ENCODE assay signal across 28 mouse cellular contexts in the genomic region with DNA sequence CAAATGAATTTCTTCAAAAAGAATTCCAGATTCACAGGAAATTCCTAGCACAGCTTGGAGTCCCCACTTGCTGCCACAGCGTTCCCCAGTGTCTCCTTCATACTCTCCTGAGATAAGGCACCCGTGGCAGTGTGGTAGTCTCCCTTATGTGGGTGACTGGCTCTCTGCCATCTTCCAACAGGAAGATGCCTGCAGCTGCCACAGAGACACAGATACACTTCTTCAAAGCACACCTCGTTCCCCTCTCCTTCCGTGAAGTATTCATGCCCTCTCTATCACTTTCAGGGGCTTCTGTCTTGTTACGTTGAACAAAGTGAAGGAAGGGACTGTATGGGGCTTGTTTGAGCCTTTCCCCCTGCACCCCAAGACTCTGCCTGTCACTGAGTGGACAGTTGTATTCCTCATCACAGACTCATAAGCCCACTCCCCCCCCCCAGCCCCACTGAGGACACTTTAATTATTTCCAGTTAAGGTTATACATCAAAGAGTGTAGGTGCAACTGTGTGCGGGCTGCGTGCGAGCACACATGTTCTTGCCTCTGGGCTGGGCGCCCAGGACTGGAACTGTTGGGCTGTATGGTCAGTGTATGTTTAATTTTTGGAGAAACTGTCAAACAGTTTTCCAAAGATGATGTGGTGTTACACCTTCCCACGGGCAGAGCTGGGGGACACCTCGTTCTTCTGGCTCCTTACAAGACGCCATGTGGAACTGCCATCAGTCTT. TPM values are rescaled to one million over a fixed set of nuclear protein-coding genes. Genes with fewer than 3 reads are reported as not detected.
DNase-seq lines count a peak whose midpoint lies in the region; ATAC-seq and TF ChIP-seq lines count a peak whose summit lies in the region.
"Had no signal": no experiment of that assay in that cellular context is flagged by ENCODE, and none has a peak within 500 bp of the region (broad histone marks: within the 10 kb centered on the region; RNA-seq: fewer than 3 reads in every experiment).

No protein-coding gene starts in this region.

- no peak for DNase-seq in lung, embryonic 14.5 days
- no peak for DNase-seq in lung, postnatal 10 days
- no peak for DNase-seq in embryonic facial prominence, embryonic 14.5 days (ENCODE audit: low spot score)
- DNase-seq in thymus, postnatal 14 days: peak; percentile 70
- no peak for DNase-seq in layer of hippocampus, postnatal 36 days
- DNase-seq in forebrain, embryonic 14.5 days (ENCODE audit: low spot score): no peak
- DNase-seq: adrenal gland, postnatal 14 days; cerebellum, adult 8-10 months; gastrocnemius, postnatal 14 days; liver, postnatal 0 days; midbrain, embryonic 14.5 days; right cerebral cortex, adult 18-20 months had no signal

- no peaks in the 10 kb centered on the region for H3K36me3 ChIP-seq in lung, embryonic 14.5 days (ENCODE audit: insufficient read depth)
- no peaks in the 10 kb centered on the region for H3K36me3 ChIP-seq in embryonic facial prominence, embryonic 14.5 days (ENCODE audit: control insufficient read depth, insufficient read depth, low read length)
- no peaks in the 10 kb centered on the region for H3K36me3 ChIP-seq in limb, embryonic 15.5 days
- H3K36me3 ChIP-seq in forebrain, embryonic 14.5 days (ENCODE audit: control insufficient read depth, insufficient read depth, low read length): no peaks in the 10 kb centered on the region
- H3K36me3 ChIP-seq: embryonic facial prominence, embryonic 15.5 days; forebrain, embryonic 10.5 days; hindbrain, embryonic 12.5 days had no signal

- TF ChIP-seq CTCF in lung, embryonic 14.5 days (IDR thresholded peaks at IDR 0.05; ENCODE audit: low read depth): no peak

- ATAC-seq in lung, embryonic 14.5 days (ENCODE audit: insufficient read depth): no peak
- ATAC-seq in embryonic facial prominence, embryonic 14.5 days (ENCODE audit: low read depth): no peak; the same call in 1 of the 2 replicates
- peak; percentile 52; the same call in 1 of the 2 replicates for ATAC-seq in limb, embryonic 15.5 days (ENCODE audit: insufficient number of reproducible peaks, low FRiP score, low TSS enrichment, low read depth)
- no peak for ATAC-seq in forebrain, embryonic 14.5 days
- ATAC-seq: activated CD4-positive, CD25-positive, alpha-beta regulatory T cell, adult 4 months; inflammation-experienced regulatory T-cells, adult 6 months; liver, postnatal 0 days; Patski had no signal

- WGBS in lung, embryonic 14.5 days: 62% methylated on average over 12 of the region's 12 CpGs
- WGBS in embryonic facial prominence, embryonic 14.5 days: 71% methylated on average over 12 of the region's 12 CpGs
- WGBS in limb, embryonic 15.5 days: 66% methylated on average over 12 of the region's 12 CpGs
- 89% methylated on average over 12 of the region's 12 CpGs for WGBS in forebrain, embryonic 14.5 days

- no peak overlapping the region for H3K4me2 ChIP-seq in lung, embryonic 14.5 days
- H3K4me2 ChIP-seq in embryonic facial prominence, embryonic 14.5 days (ENCODE audit: low read depth, low read length): no peak overlapping the region
- H3K4me2 ChIP-seq in limb, embryonic 15.5 days: no peak overlapping the region
- H3K4me2 ChIP-seq in forebrain, embryonic 14.5 days (ENCODE audit: low read length): no peak overlapping the region
- H3K4me2 ChIP-seq: embryonic facial prominence, embryonic 15.5 days; heart, embryonic 11.5 days; hindbrain, embryonic 12.5 days had no signal

- 0 out of 2 replicates have a peak overlapping the region, but pooled peaks have one; percentile 26 for H3K27ac ChIP-seq in lung, embryonic 14.5 days (ENCODE audit: low read depth)
- peak overlapping the region; percentile 62; the same call in 1 of the 2 replicates for H3K27ac ChIP-seq in embryonic facial prominence, embryonic 14.5 days (replicated peaks; ENCODE audit: low read depth, low read length)
- 0 out of 2 replicates have a peak overlapping the region, but pooled peaks have one; percentile 47 for H3K27ac ChIP-seq in limb, embryonic 15.5 days
- no peak overlapping the region for H3K27ac ChIP-seq in forebrain, embryonic 14.5 days (ENCODE audit: low read depth, low read length)
- H3K27ac ChIP-seq: embryonic facial prominence, embryonic 15.5 days; forebrain, embryonic 10.5 days; hindbrain, embryonic 12.5 days; kidney, postnatal 0 days; layer of hippocampus, adult 2 months had no signal

- no peak overlapping the region for H3K4me3 ChIP-seq in lung, embryonic 14.5 days (ENCODE audit: low read depth, low read length)
- H3K4me3 ChIP-seq in embryonic facial prominence, embryonic 14.5 days (ENCODE audit: low read depth, low read length): no peak overlapping the region
- no peak overlapping the region for H3K4me3 ChIP-seq in limb, embryonic 15.5 days
- H3K4me3 ChIP-seq in forebrain, embryonic 14.5 days (ENCODE audit: low read depth, low read length): no peak overlapping the region
- H3K4me3 ChIP-seq: embryonic facial prominence, embryonic 15.5 days; forebrain, embryonic 10.5 days; hindbrain, embryonic 12.5 days; layer of hippocampus, adult 2 months had no signal

- H3K4me1 ChIP-seq in lung, embryonic 14.5 days (ENCODE audit: insufficient read depth): peaks cover 11% of the 10 kb centered on the region
- H3K4me1 ChIP-seq in embryonic facial prominence, embryonic 14.5 days (ENCODE audit: control insufficient read depth, insufficient read depth, low read length): no peaks in the 10 kb centered on the region
- H3K4me1 ChIP-seq in limb, embryonic 15.5 days: no peaks in the 10 kb centered on the region; the same call in 1 of the 2 replicates
- H3K4me1 ChIP-seq in forebrain, embryonic 14.5 days (ENCODE audit: control insufficient read depth, insufficient read depth, low read length): no peaks in the 10 kb centered on the region; the same call in 1 of the 2 replicates

- H3K9me3 ChIP-seq in lung, embryonic 14.5 days (ENCODE audit: low read depth, low read length): no peaks in the 10 kb centered on the region
- no peaks in the 10 kb centered on the region for H3K9me3 ChIP-seq in embryonic facial prominence, embryonic 14.5 days (ENCODE audit: control insufficient read depth, low read length)
- H3K9me3 ChIP-seq in limb, embryonic 15.5 days: no peaks in the 10 kb centered on the region
- H3K9me3 ChIP-seq in forebrain, embryonic 14.5 days (replicated peaks; ENCODE audit: control insufficient read depth, low read length): no peaks in the 10 kb centered on the region
- H3K9me3 ChIP-seq: embryonic facial prominence, embryonic 15.5 days; forebrain, embryonic 10.5 days; hindbrain, embryonic 12.5 days had no signal

- H3K27me3 ChIP-seq in lung, embryonic 14.5 days (ENCODE audit: insufficient read depth, low read length): no peaks in the 10 kb centered on the region
- no peaks in the 10 kb centered on the region for H3K27me3 ChIP-seq in embryonic facial prominence, embryonic 14.5 days (replicated peaks; ENCODE audit: control insufficient read depth, insufficient read depth, low read length)
- H3K27me3 ChIP-seq in limb, embryonic 15.5 days: no peaks in the 10 kb centered on the region; the same call in 1 of the 2 replicates
- no peaks in the 10 kb centered on the region for H3K27me3 ChIP-seq in forebrain, embryonic 14.5 days (replicated peaks; ENCODE audit: control insufficient read depth, insufficient read depth, low read length)
- H3K27me3 ChIP-seq: embryonic facial prominence, embryonic 15.5 days; hindbrain, embryonic 12.5 days; Patski had no signal

- no peak overlapping the region for H3K9ac ChIP-seq in lung, embryonic 14.5 days
- H3K9ac ChIP-seq in embryonic facial prominence, embryonic 14.5 days (ENCODE audit: low read depth, low read length): no peak overlapping the region
- H3K9ac ChIP-seq in limb, embryonic 15.5 days: no peak overlapping the region
- H3K9ac ChIP-seq in forebrain, embryonic 14.5 days (ENCODE audit: low read length): no peak overlapping the region
- H3K9ac ChIP-seq: embryonic facial prominence, embryonic 15.5 days; hindbrain, embryonic 12.5 days; liver, postnatal 0 days had no signal

RNA-seq across cellular contexts. Expression of gene Krtap5-4, which starts 20.2 kb away (rescaled TPM):
- polyA plus RNA-seq in lung, embryonic 14.5 days (2014; fragmentation: Nextera tagmentation; extraction: Ambion mirVana): not detected in 2 replicates
- polyA plus RNA-seq in embryonic facial prominence, embryonic 14.5 days (2014; fragmentation: Nextera tagmentation; extraction: Ambion mirVana): not detected in 2 replicates
- polyA plus RNA-seq in limb, embryonic 15.5 days (2015; fragmentation: Nextera tagmentation; extraction: Ambion mirVana): not detected in 2 replicates
- total RNA-seq in layer of hippocampus, postnatal 36 days (2021): not detected
- not detected in 2 replicates for polyA plus RNA-seq in forebrain, embryonic 14.5 days (2014; fragmentation: Nextera tagmentation; extraction: Ambion mirVana)
- total RNA-seq: adrenal gland, postnatal 14 days; gastrocnemius, postnatal 14 days; layer of hippocampus, adult 2 months; left cerebral cortex, adult 8-10 months; megakaryocyte progenitor cell, adult 5-6 weeks had no signal
- polyA plus RNA-seq: activated CD4-positive, CD25-positive, alpha-beta regulatory T cell, adult 4 months; cortical plate, adult 2 months; forebrain, embryonic 10.5 days; frontal cortex, adult 2 months; hindbrain, embryonic 12.5 days; inflammation-experienced regulatory T-cells, adult 6 months; kidney, postnatal 0 days; limb, embryonic 14.5 days; liver, postnatal 0 days; midbrain, embryonic 14.5 days; Patski; small intestine, adult 2 months had no signal

RNA-seq across cellular contexts. Expression of gene Krtap5-1, which starts 26.6 kb away (rescaled TPM):
- polyA plus RNA-seq in lung, embryonic 14.5 days (2014; fragmentation: Nextera tagmentation; extraction: Ambion mirVana): not detected in 2 replicates
- polyA plus RNA-seq in embryonic facial prominence, embryonic 14.5 days (2014; fragmentation: Nextera tagmentation; extraction: Ambion mirVana): not detected in 2 replicates
- polyA plus RNA-seq in limb, embryonic 15.5 days (2015; fragmentation: Nextera tagmentation; extraction: Ambion mirVana): not detected in 2 replicates
- total RNA-seq in layer of hippocampus, postnatal 36 days (2021): not detected
- not detected in 2 replicates for polyA plus RNA-seq in forebrain, embryonic 14.5 days (2014; fragmentation: Nextera tagmentation; extraction: Ambion mirVana)
- total RNA-seq: adrenal gland, postnatal 14 days; gastrocnemius, postnatal 14 days; layer of hippocampus, adult 2 months; left cerebral cortex, adult 8-10 months; megakaryocyte progenitor cell, adult 5-6 weeks had no signal
- polyA plus RNA-seq: activated CD4-positive, CD25-positive, alpha-beta regulatory T cell, adult 4 months; cortical plate, adult 2 months; forebrain, embryonic 10.5 days; frontal cortex, adult 2 months; heart, embryonic 11.5 days; hindbrain, embryonic 12.5 days; inflammation-experienced regulatory T-cells, adult 6 months; kidney, postnatal 0 days; limb, embryonic 14.5 days; liver, postnatal 0 days; midbrain, embryonic 14.5 days; Patski; small intestine, adult 2 months had no signal

RNA-seq across cellular contexts. Expression of gene Gm4559, which starts 49.4 kb away (rescaled TPM):
- not detected in 2 replicates for polyA plus RNA-seq in lung, embryonic 14.5 days (2014; fragmentation: Nextera tagmentation; extraction: Ambion mirVana)
- polyA plus RNA-seq in embryonic facial prominence, embryonic 14.5 days (2014; fragmentation: Nextera tagmentation; extraction: Ambion mirVana): not detected in 2 replicates
- not detected in 2 replicates for polyA plus RNA-seq in limb, embryonic 15.5 days (2015; fragmentation: Nextera tagmentation; extraction: Ambion mirVana)
- not detected for total RNA-seq in layer of hippocampus, postnatal 36 days (2021)
- not detected in 2 replicates for polyA plus RNA-seq in forebrain, embryonic 14.5 days (2014; fragmentation: Nextera tagmentation; extraction: Ambion mirVana)
- total RNA-seq: adrenal gland, postnatal 14 days; gastrocnemius, postnatal 14 days; layer of hippocampus, adult 2 months; left cerebral cortex, adult 8-10 months; megakaryocyte progenitor cell, adult 5-6 weeks had no signal
- polyA plus RNA-seq: activated CD4-positive, CD25-positive, alpha-beta regulatory T cell, adult 4 months; cortical plate, adult 2 months; forebrain, embryonic 10.5 days; frontal cortex, adult 2 months; heart, embryonic 11.5 days; hindbrain, embryonic 12.5 days; inflammation-experienced regulatory T-cells, adult 6 months; kidney, postnatal 0 days; limb, embryonic 14.5 days; liver, postnatal 0 days; midbrain, embryonic 14.5 days; Patski; small intestine, adult 2 months had no signal

RNA-seq across cellular contexts. Expression of gene Ifitm10, which starts 50.0 kb away (rescaled TPM):
- 3.4 and 4.0 TPM in 2 replicates for polyA plus RNA-seq in lung, embryonic 14.5 days (2014; fragmentation: Nextera tagmentation; extraction: Ambion mirVana)
- 3.0 and 3.3 TPM in 2 replicates for polyA plus RNA-seq in embryonic facial prominence, embryonic 14.5 days (2014; fragmentation: Nextera tagmentation; extraction: Ambion mirVana)
- polyA plus RNA-seq in limb, embryonic 15.5 days (2015; fragmentation: Nextera tagmentation; extraction: Ambion mirVana): 4.0 and 4.6 TPM in 2 replicates
- total RNA-seq in layer of hippocampus, postnatal 36 days (2021): 10 to 100 TPM; 34.2 to 35.7 TPM
- polyA plus RNA-seq in forebrain, embryonic 14.5 days (2014; fragmentation: Nextera tagmentation; extraction: Ambion mirVana): 1.9 and 3.4 TPM in 2 replicates
- total RNA-seq: megakaryocyte progenitor cell, adult 5-6 weeks had no signal

RNA-seq across cellular contexts. Expression of gene Gm49369, which starts 58.9 kb away (rescaled TPM):
- polyA plus RNA-seq in lung, embryonic 14.5 days (2014; fragmentation: Nextera tagmentation; extraction: Ambion mirVana): 3.0 TPM in 1 of 2 replicates, not detected in the other
- polyA plus RNA-seq in embryonic facial prominence, embryonic 14.5 days (2014; fragmentation: Nextera tagmentation; extraction: Ambion mirVana): 0.46 TPM in 1 of 2 replicates, not detected in the other
- not detected in 2 replicates for polyA plus RNA-seq in limb, embryonic 15.5 days (2015; fragmentation: Nextera tagmentation; extraction: Ambion mirVana)
- not detected for total RNA-seq in layer of hippocampus, postnatal 36 days (2021)
- polyA plus RNA-seq in forebrain, embryonic 14.5 days (2014; fragmentation: Nextera tagmentation; extraction: Ambion mirVana): not detected in 2 replicates
- polyA plus RNA-seq: activated CD4-positive, CD25-positive, alpha-beta regulatory T cell, adult 4 months; embryonic facial prominence, embryonic 15.5 days; forebrain, embryonic 10.5 days; heart, embryonic 11.5 days; hindbrain, embryonic 12.5 days; kidney, postnatal 0 days; liver, postnatal 0 days; small intestine, adult 2 months had no signal
